Mouse (Mus musculus) induced T-regulatory cell, adult 2 months (primary cell): Measurements from ENCODE around the gene Nudt3.

ENCODE experiments used
- DNase-seq: peaks from one replicate; pipeline ENCODE4 v3.0.0-alpha.2; 2012; ENCODE audit warnings: low read depth

Nudt3 gene

DNA sequence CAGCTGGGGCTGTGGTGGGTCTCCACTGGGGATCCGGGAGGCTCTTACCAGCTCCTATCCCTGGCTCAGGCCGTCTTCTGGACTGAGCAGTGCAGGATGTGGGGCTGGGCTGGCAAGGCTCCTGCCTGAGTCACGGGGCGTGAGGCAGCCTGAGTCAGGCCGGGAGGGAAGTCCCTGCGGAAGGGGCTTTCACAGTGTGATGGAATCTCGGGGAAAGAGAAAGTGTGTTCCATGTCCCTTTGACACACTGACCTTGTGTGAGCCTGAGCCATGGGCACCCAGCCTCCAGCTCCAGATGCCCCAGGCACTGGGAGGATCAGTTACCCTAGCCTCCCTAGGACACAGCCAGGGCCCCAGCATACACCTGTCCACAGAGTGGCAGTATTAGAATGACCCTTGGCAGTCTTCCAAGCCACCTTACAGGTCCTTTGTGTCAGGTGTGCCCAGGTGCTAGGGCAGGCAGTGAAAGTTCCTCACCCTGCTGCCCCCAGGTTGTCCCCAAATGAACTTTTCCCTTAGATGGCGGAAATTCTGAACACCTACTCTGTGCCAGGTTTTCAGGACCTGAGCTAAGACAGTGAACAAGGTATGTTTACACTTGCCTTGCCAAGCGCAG lies 75.9 kb downstream of the Nudt3 start:
- no peak for DNase-seq

DNA sequence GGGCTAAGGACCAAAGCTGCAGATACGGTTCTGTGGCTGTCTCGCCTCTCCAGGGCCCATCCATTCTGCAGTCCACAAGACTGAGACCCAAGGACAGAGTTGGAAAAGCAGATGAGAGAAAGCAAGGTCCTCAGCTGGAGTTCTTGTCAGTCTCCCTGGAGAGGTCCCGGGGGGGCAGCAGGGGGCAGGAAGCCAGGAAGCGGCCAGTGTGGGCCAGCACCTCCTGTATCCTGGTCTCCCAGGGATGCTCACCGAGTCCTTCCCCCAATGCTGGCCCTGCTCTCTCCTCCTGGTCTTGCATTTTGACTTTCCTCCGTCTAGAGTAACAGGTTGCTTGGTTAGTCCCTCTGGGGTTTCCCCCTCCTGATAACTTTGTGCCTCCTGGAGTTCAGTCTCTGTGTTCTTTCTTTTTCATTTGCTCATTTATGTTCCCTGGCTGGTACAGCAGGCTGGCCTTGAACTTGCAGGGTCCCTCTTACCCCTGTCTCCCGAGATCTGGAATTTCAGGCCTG lies 76.7 kb downstream of the Nudt3 start:
- DNase-seq = no peak

DNA sequence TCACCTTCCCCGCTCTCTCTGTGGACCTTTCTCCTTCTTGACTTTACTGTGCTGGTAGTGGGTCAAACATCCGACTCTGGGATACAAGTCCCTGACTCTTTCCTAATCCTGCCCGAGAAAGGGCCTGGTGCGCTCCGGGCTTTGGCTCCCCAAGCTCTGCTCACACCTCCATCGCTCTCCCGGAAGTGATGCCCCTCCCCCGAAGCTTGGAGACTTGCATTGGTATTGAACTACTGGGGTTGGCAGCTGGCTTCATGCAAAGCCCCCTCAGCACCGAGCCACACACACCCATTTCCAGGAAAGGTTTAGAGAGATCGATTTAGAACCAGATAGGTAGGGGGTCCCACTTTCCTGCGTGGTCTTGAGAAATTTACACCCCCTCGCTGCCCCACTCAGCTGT lies 77.3 kb downstream of the Nudt3 start:
- no peak for DNase-seq

DNA sequence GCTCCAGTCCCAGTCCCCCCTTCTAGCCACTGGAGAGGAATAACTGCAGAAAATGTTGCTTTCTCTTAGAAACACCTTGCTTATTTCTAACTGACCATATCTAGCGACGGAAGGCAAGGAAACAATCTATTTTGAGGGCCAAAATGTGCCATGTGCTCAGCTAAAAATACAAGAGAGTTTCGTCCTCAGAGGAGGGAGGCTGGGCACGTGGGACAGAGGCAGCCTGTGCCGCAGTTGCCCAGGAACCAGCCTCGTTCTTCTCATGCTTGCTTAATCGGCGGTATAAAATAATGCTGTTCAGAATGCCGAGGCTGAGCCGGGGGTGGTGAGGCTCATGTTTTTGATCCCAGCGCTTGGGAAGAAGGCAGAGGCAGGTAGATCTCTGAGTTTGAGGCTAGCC lies 78.7 kb downstream of the Nudt3 start:
- DNase-seq = no peak

DNA sequence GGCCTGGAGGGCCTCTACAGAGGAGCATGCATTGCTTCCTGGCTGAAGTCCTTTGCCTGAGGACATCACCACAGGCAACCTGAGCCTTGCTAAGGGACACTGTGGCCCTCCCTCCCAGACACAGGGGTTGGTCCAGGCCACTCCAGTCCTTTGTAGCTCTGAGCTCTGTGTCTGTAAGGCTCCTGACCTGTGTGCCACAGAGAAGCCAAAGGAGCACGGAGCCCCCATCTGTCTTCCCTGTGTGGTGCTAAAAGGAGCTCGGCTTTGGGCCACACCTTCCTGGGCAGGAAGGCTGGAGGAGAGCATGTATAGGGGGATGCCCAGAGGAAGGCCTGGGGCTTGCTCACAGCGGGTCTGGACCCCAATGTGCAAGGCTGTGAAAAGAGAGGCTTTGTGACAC lies 81.3 kb downstream of the Nudt3 start:
- DNase-seq = no peak

DNA sequence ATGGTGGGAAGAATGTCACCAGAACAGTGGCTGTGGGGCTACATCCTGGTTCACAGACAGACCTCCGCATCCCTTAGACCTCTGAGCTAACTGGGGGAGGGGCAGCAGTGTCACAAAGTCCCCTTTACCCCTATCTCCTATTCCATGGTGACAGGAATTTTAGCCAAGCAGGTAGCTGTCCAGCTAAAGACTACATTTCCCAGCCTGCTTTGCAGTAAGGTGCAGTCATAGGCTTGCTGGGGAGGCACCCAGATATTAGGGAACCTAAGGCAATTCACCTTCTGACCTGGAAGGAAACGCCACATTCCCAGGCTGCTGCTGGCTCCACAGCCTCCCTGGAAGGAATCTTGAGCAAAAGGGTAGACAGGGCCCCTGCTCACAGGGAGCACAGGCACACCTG lies 82.0 kb downstream of the Nudt3 start:
- no peak for DNase-seq

DNA sequence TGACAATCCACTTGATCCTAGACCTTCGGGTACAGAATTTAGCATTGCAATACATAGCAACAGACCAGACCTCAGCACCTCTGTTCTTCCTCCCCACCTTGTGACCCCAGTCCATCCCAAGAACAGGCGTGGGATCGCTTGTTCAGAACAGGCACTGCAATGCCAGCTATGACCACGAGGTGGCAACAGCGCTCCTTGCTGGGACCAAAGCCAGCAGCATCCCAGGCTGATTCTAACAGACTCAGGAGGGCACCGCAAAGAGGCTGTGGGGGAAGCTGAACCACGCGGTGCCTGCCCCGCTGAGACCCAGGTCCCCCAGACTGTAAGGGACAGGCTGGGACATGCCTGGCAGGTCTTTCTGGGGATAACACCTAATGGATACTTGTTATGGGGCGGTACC lies 88.6 kb downstream of the Nudt3 start:
- DNase-seq = peak; percentile 90

DNA sequence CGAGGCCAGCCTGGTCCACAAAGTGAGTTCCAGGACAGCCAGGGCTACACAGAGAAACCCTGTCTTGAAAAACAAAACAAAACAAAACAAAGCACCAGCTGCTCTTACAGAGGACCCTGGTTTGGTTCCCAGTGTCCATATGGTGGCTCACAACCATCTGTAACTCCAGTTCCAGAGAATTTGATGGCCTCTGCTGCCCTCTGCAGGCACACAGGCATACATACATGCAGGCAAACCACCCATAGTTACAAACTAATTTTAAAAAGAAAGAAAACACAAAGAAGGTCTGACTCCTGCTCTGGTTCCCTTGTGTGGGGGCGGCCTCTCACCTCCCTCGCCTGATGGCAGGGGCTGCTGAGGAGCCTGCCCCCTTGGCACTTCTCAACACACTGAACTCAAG lies 89.9 kb downstream of the Nudt3 start:
- DNase-seq = peak; percentile 52

DNA sequence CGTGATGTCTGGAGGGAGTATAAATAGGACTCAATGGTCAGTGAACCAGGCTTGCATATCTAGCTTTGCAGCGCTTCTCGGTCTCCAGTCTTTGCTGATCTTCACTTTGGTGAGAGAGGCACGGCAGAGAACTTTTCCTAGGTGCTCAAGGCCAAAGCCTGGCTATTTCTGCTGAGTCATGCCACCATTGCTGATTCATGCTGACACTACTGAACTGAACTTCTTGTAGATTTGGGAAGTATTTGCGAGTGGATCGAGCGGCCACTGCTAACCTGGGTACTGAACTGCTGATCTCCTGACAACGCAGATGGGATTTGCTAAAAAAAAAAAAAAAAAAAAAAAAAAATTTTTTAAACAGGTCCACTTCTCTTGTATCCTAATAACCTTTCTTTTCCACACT lies 91.2 kb downstream of the Nudt3 start:
- DNase-seq = no peak
